Comparison of ENCODE assay signal across 16 mouse cellular contexts in the genomic region with DNA sequence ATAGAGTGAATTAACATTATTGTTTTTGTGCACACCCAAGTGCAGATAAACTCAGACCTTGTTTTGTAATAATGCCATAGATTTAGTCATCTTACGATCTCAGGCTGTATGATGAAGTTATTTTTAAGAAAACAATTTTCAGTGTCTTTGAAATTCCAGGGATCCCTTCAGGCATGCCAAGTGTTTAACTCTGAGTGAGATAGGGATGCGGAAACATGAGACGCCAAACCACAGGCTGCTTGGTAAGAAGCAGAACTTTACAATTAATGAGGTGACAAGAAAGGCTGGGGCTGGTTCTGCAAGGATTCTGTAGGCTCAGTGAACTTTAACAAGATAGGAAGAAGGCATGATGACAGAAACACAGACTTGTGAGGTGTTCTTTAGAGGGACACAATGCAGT.
"Had no signal": no experiment of that assay in that cellular context is flagged by ENCODE, and none has a peak within 500 bp of the region (broad histone marks: within the 10 kb centered on the region; RNA-seq: fewer than 3 reads in every experiment).

No protein-coding gene starts in this region.

- H3K36me3 ChIP-seq: limb, embryonic 15.5 days; liver, embryonic 13.5 days; midbrain, embryonic 15.5 days; neural tube, embryonic 12.5 days; stomach, embryonic 15.5 days had no signal

- ATAC-seq: liver, postnatal 0 days; lung, postnatal 0 days; midbrain, embryonic 15.5 days had no signal

- H3K9me3 ChIP-seq: limb, embryonic 15.5 days; midbrain, embryonic 15.5 days; neural tube, embryonic 12.5 days; stomach, embryonic 15.5 days had no signal

- H3K27me3 ChIP-seq: limb, embryonic 15.5 days; liver, embryonic 13.5 days; midbrain, embryonic 15.5 days; neural tube, embryonic 12.5 days; stomach, embryonic 15.5 days had no signal

- H3K4me3 ChIP-seq: limb, embryonic 15.5 days; liver, embryonic 13.5 days; midbrain, embryonic 15.5 days; neural tube, embryonic 12.5 days; stomach, embryonic 15.5 days had no signal

- H3K27ac ChIP-seq: limb, embryonic 15.5 days; liver, embryonic 13.5 days; midbrain, embryonic 15.5 days; neural tube, embryonic 12.5 days; stomach, embryonic 15.5 days had no signal

- DNase-seq: kidney, adult 11 months; kidney, postnatal 36 days; layer of hippocampus, adult 9-11 months; layer of hippocampus, postnatal 36 days; liver, embryonic 13.5 days; liver, postnatal 0 days; lung, postnatal 36 days; right cerebral cortex, postnatal 4 days; thymus, adult 2 months; thymus, postnatal 25 days had no signal

- H3K4me2 ChIP-seq: limb, embryonic 15.5 days; liver, embryonic 13.5 days; midbrain, embryonic 11.5 days; midbrain, embryonic 15.5 days; neural tube, embryonic 12.5 days; stomach, embryonic 15.5 days had no signal

- H3K4me1 ChIP-seq: liver, embryonic 13.5 days; midbrain, embryonic 15.5 days; neural tube, embryonic 12.5 days; stomach, embryonic 15.5 days had no signal

- H3K9ac ChIP-seq: limb, embryonic 15.5 days; liver, embryonic 13.5 days; liver, postnatal 0 days; midbrain, embryonic 15.5 days; neural tube, embryonic 12.5 days; stomach, embryonic 15.5 days had no signal
